Mouse (Mus musculus) spleen, adult 12 weeks (tissue): ENCODE data around the gene Pip4p1.
"Not testable (repeated sequence)": the region's sequence is repeated elsewhere in the genome, so short reads cannot be mapped to it uniquely, and the experiment has no call there.

ENCODE experiments used
- DNase-seq: peaks from one replicate; pipeline ENCODE4 v3.0.0; 2022; ENCODE audit warnings: low spot score

The Pip4p1 gene

DNA sequence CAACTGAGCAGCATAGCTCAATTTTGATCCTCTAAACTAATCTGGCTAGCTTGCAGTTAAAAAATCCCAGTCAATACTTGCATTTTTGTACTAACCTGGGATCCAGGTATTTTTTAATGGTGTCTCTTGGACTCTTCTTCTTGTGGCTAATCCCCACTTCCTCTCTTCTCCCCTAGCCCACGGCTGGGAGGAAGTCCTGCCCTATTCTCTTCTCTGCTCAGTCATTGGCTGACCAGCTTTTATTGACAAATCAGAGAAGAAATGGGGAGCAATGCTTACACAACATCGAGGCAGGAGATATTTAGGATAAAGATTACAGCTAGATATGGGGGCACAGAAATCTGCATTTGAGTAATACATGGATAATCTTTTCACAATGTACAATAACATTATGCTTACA lies 8.3 kb upstream of the Pip4p1 start:
- DNase-seq: no peak

DNA sequence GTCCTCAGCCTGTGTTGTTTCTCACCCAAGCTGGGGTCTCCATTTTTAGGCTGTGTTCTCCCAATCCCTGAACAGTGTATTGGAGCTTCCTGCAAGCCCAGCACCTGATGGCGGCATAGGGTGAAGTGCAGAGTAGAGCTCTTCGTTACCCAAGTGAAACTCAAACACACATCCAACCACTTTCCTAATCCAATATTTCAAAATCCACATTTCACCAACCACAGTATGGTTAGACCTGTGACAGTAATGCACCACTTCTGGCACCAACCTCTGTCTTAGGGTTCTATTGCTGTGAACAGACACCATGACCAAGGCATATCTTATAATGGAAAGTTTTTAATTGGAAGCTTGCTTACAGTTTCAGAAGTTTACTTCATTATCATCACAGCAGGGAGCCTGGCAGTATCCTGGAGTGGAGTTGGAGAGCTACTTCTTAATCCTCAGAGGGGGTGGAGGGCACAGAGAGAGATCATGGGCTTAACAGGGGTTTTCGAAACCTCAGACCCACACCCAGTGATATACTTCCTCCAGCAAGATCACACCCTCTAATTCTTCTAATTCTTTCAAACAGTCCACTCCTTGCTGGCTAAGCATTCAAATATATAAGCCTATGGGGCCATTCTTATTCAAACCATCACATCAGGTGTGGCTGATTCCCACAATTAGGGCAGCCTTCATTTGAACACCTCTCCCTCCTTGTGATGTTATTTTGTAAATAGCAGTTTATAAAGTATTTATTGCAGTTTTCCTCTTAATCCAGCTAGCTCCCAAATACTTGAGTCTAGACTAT lies 7.7 kb upstream of the Pip4p1 start:
- DNase-seq: no peak

DNA sequence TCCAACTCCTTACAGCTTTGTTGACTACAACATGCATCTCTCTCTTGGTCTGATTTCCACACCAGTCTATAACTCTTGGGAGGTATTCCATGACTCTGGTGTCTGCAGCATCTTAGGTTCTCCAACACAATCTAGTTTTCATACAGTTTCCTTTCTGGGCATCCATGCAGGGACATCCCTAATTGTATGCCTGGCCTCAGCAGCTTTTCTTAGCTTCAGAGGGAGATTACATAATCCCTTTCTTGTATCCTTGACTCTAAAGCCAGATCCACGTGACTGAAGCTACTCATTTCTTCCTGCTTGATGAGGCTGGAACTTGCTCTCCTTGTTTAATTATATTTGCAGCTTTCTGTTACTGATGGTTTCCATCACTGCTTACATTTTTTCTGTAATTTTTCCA lies 6.0 kb upstream of the Pip4p1 start:
- DNase-seq: no peak

DNA sequence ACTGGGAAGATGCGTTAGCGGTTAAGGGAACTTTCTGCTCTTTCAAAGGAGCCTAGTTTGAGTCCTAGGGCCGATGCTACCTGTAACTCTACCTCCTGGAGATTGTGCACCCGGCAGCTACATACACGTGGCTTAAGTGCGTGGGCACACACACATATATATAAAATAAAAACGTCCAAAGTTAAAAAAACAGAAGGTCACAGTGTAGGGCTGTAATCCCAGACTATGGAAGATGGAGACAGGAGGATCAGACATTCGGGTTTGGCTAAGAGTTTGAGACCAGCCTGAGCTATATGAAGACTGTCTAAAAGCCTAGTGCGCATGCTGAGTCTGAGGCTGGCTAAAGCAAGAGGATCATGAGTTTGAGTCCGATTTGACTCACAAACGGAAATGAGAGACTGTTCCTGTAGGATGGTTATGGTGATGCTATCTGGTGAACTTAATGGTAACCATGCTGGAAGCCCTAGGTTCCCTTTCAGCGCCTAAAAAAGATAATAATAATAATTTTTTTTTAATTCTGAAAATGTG lies 901 bp upstream of the Pip4p1 start:
- no peak for DNase-seq

DNA sequence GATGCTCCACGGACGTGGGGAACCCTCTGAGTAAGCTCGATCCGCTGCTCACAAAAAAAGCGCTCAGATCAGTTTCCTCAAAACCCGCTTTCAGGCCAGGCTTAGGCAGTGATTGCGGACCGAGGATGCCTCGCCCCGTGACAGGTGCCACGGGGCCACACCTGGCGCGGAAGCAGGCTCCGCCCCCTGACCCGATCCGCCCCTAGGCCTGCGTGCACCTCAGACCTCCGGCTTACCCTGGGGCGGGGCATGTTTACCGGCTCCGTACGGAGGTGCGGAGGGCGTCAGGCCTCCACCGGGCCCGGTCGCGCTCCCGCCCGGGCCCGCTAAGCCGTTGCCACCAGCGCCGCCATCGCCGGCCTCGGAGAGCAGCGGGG lies 291 bp downstream of the Pip4p1 start:
- no peak for DNase-seq

DNA sequence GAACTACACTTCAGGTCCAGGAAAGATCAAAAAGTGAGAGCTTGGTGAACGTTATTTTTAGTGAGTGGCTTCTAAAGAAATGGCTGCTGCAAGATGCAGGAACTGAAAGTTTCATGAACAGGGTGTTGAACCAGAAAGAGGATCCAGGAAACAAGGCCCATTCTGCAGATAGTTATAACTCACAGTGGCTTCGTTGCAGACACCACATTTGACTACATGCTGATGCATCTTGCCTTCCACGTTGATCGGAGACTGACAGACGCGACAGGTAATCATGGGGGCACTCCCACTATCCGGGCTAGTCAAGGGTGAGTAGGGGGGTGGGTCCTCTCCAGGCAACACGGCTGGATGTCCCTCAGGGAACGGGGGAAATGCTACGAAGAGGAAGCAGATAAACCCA lies 705 bp downstream of the Pip4p1 start:
- no peak for DNase-seq

DNA sequence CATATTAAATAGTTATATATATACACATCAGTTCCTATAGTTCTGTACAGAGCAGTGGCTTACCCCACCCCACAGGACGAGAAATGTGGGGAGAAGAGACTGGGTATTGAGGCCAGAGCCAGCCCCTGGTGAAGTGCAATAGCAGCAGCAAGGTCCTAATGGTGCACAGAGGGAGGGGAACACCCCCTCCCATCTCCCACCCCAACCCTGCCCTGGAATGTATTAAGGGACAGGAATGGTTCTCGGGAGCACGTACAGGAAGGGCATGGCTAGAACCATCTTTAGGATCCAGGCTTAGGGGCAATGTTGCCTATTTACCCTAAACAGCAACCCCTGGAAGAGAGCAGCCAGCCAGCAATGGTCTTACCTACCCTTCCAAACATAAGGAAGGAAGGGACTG lies 3.3 kb downstream of the Pip4p1 start:
- no peak for DNase-seq

DNA sequence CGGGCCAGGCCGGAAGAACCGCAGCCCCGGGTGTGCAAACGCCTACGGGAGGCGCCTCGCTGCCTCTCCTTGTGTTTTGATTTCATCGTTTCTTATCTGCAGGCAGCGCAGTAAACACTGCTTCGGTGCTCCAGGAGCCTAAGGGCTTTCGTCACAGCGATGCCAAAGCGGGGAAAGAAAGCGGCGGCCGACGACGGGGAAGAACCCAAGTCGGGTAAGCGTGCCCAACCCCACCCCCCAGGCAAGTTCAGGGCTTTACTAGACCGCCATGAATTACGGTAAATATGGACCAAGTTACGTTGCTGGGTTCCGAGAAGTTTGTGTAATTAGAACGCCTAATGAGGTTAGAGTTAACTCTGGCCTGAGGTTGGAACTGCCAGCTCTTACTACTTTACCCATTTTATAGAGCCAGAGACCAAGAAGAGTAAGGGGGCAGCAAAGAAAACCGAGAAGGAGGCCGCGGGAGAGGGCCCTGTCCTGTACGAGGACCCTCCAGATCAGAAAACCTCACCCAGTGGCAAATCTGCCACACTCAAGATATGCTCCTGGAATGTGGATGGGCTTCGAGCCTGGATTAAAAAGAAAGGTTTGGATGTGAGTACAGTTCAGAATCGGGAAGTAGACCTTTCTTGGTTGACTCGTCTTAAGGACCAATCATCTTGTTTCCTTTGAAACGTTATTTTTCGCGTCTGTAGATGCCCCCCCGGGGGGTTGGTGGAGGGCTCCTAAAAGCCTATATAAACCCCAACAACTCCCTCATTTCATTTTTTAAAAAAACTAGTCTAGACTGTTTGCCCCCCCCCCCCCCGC lies 5.3 kb downstream of the Pip4p1 start:
- DNase-seq: no peak

DNA sequence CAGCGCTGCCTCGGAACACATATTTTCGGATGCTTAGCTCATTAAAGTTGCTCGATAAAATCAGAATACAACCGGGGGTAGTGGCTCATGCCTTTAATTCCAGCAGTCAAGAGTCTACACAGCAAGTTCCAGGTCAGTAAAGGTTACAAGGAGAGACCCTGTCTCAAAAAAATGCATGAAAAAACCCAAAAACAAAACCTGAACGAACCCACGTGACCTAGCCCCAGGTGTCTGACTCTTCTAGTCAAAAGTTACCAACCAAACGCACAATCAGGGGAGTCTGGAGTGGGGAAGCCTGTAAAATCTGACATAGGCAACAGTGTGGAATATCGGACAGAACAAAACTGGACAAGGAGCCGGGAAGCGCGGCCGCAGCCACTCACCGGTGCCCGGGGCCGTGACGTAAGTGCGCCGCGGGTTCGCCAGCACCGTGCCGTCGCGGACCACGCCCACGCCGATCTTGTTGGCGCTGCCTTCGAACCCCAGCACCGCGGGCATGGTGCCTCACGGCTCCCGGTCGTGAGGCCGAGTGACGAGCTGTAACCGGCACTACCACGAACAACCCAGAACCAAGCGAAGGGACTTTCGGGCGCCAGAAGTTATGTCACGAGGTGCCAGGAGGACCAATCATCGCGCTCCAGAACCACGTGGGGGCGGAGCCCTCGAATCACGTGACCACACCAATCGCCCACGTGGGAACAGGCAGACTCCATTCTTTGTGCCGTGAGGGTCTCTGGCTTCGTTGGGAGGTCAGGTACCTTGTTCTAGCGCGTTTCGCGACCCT lies 6.2 kb downstream of the Pip4p1 start, which contains the start of the genes Osgep and Apex1:
TSS of gene Osgep (minus strand) at position 613 of the 784 bp plus-strand sequence.
TSS of gene Apex1 (plus strand) at position 688 of the 784 bp plus-strand sequence.
- peak; percentile 96 for DNase-seq

DNA sequence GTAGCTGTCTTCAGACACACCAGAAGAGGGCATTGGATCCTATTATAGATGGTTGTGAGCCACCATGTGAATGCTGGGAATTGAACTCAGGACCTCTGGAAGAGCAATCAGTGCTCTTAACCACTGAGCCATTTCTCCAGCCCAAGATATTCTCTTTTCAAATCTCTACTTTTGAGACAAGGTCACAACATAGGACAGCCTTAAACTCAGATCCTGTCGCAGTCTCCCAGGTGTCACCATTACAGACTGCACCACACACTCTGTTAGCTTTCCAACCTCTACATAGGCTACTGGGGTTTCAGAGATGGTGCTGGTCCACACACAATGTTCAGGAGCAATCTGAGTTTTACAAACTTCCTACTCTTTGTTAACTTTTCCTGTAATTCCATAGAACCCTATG lies 7.2 kb downstream of the Pip4p1 start:
- not testable (repeated sequence) for DNase-seq

DNA sequence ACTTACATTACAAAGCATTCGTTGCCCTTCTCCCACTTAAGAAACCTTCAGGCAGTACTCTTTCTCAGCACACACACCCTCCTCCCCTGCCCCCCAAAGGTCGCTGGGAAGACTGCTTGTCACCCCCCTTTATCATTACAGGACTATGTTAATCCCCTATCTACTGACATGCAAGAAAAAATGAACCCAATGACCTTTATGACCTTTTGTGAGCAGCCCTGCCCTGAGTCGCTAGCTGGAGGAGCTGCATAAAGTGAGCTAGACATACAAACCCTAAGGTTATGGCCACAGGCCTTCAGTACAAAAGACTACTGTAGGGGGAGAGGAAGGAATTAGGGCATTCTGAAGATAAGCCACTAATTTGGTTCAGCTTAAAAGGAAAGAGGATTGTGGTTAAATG lies 19.3 kb downstream of the Pip4p1 start:
- no peak for DNase-seq

DNA sequence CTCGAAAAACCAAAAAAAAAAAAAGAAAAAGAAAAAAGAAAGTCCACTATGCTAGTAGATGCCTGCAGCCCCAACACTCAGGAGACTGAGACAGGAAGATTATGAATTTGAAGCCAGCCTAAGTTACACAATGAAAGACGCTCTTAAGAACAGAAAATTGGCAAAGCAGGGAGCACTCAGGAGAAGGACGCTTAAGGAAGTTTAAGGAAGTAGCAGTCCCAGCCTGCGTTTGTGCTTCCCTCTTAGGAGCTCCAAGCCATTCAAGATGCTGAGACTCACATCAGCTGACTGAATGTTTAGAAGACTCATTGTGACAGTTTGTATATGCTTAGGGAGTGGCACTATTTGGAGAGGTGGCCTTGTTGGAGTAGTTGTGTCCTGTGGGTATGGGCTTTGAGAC lies 22.5 kb downstream of the Pip4p1 start:
- no peak for DNase-seq

DNA sequence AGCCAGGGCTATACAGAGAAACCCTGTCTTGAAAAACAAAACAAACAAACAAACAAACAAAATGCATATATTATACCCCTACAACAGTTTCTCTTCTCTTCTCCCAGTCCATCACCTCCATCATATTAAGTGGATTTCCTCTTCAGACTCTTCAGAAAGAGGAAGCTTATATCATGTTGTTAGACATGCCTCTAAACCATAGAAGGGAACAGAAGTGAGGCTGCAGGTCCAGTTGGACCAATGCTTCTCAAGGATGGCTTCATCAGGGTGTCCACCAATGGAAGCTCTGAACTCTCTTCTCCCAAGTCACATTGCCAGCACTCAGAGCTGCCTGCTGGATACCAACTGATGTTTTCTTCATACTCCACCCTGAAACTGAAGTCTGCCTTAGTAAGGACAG lies 25.3 kb downstream of the Pip4p1 start:
- not testable (repeated sequence) for DNase-seq

DNA sequence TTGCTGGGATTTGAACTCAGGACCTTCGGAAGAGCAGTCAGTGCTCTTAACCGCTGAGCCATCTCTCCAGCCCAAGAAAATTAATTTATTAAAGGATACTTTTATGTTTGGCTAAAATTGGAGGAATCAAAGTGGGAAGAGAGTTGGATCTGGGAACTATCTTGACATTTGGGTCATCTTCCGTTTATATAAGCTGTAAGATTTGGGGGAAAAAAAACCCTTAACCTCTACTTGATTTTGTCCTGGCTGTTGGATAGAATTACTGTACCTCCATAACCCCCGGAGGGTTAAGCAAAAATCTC lies 25.9 kb downstream of the Pip4p1 start:
- DNase-seq: no peak

DNA sequence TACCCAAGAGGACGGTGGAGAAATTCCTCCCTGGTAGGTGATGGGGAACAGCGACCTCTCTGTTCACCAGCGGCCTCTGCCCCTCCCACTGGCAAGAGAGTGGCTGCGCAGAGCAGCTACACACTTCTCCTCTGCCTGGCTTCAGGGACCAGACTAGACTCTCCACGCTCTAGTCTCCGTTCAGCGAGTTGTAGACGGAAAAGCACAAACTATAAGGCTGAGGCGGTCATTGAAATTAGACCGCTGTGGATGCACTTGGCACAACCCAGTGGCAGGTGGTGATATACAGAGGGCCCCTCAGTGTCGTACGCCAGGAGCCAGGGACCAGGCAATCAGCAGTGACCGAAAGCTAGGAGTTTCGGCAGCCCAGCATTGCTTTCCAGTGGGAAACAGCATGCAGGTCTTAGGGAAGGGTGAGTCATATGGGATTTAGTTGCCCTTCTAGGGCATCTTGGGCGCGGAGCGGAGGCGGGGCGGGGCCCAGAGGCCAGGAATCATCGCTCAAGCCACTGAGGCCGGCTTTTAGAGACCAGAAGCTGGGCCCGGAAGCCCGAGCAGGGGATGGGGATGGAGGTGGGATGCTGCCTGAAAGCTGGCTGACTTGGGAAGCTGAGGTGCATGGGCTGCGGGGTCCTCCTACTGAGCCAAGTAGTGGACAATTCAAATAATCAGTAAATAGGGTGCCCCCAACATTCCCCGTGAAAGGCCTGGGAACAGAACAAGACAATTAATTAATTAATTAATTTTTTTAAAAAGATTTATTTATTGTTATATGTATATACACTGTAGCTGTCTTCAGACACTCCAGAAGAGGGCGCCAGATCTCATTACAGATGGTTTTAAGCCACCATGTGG lies 26.5 kb downstream of the Pip4p1 start:
- no peak for DNase-seq

DNA sequence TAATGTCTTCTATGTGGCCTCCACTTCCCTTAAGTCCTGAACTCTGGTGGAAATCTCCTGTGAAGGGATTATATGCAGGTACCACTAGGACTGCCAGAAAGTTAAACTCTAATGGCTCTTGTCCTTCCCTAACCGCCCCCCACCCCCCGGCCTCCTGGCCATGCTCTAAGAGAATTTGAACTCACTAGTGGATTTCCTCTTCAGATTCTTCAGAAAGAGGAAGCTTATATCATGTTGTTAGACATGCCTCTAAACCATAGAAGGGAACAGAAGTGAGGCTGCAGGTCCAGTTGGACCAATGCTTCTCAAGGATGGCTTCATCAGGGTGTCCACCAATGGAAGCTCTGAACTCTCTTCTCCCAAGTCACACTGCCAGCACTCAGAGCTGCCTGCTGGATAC lies 32.7 kb downstream of the Pip4p1 start:
- not testable (repeated sequence) for DNase-seq

DNA sequence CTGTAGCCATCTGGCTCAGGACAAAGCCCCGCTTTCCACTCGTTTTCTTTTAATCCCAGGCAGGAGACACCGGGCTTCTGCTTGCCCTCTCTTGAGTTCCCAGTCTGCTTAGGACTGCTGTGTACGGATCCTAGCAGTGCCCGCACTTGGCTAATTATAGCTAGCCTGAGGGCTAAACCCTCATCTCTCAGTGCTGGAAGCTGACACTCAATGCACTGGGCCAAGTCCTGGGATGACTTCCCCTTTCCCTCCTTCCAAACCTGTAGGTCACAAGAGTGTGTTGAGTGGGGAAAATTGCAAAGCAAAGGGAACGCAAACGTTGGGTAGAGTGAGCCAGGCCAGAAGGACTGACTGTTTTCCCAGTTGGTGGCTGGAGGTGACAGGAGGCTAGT lies 33.3 kb downstream of the Pip4p1 start, which contains the start of gene Klhl33:
TSS of gene Klhl33 (minus strand) at position 134 of the 392 bp plus-strand sequence.
- no peak for DNase-seq

DNA sequence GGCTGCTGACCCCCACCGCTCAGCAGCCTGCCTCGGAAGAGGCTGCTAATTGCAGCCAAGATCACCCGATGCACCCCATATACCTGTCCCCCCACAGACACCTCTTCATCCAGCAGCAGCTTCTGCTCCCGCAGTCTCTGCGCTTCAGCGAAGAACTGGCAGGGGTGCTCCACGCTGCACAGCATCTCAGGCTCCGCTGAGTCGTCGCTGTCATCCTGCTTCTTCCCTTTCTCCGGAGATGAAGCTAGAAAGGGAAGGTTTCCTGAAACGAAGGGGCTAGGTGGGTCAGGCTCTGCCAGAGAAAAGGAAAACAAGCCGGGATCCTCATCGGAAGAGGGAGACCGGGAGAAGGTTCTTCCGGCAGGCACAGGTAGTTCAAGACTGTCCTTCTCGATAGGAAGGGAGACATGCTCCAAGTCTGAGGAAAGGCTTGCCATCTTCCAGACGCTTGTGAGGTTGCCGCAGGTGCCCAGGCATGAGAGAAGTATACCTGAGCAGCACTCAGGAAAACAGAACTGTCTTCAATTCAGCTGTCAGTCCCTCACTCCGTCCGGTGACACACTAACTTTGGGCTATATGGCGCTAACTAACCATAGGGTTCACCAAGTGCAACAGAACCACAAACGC lies 33.8 kb downstream of the Pip4p1 start:
- DNase-seq: no peak

DNA sequence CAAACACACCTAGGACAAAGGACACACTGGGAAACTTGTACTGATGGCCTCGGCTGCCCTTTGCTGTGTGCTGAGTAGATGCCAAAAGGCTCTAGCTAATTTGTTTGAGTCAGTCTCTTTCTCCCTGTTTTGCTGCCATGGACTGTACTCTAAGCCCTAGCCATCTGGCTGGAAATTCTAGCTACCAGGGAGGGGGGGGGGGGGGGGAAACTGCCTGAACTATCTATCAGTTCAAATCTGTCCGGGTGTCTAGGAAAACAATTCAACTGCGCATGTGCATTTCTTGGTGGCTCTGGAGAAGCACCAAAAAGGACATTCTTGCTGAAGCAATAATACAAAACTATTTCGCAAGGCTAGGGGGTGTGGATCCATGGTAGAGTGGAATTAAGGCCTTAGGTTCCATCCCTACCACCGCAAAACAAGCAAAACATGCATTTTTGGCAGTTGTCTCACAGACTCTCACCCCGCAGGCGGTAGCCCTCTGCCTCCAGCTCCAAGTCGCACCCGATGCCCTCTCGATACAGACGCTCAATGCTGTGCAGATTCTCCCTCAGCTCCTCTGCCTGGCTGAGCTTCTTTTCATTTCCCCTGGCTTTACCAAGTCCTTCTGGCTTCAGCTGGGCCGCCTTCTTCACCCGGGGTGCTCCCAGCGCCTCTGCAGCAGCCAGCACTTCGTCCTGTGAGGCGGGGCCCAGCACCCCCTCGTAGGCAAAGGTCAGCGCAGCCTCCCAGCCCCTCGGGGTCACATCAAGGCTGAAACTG lies 34.5 kb downstream of the Pip4p1 start:
- no peak for DNase-seq

DNA sequence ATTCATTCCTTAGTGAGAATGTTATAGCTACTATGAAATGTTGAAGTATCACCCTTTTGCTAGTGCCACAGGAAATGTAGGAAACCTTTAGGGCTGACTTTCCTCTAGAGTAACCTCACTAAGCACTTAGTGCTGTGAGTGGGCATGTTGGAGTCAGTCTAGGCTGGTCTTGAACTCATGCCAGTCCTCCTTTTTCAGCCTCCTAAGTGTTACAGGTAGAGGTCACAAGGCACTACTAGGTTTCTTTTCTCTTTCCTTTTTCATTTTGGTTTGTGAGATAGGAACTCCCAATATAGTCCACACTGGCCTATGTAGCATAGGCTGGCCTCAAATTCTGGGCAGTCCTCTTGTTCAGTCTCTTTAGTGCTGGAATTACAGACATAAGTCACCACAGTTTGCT lies 35.2 kb downstream of the Pip4p1 start:
- no peak for DNase-seq
